Mouse (Mus musculus) embryo, embryonic 11.5 days (tissue): ENCODE results near the gene Klkb1.
"Not testable (repeated sequence)": the region's sequence is repeated elsewhere in the genome, so short reads cannot be mapped to it uniquely, and the experiment has no call there.

Source experiments
- DNase-seq: peaks from one replicate; pipeline ENCODE4 v3.0.0-alpha.2; 2012; ENCODE audit warnings: low read depth, low spot score

The Klkb1 gene

GRCm38 (mm10) chr8:45294687-45295086, at the start of gene Klkb1:
Klkb1 (minus strand) TSS chr8:45294859.
- no peak for DNase-seq

DNA sequence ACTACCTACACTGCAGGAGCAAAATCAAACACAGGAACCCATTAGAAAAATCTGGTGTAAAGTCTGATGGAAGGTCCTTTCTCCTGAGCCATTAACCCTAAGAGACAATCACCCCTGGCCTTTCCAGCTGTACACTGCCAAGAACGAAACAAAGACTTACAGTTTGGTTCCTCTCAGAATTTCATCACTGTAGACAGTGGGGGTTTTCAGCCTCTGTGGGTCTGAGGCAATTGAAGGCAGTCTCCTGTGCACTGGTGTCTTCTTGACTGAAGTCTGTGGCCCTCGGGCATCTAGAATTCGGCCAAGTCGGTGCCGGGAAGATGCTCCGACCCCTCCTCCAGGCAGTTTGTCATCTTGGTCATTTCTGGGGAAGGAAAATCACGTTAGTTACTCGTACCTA, 49.6 kb upstream of the Klkb1 start:
- no peak for DNase-seq

DNA sequence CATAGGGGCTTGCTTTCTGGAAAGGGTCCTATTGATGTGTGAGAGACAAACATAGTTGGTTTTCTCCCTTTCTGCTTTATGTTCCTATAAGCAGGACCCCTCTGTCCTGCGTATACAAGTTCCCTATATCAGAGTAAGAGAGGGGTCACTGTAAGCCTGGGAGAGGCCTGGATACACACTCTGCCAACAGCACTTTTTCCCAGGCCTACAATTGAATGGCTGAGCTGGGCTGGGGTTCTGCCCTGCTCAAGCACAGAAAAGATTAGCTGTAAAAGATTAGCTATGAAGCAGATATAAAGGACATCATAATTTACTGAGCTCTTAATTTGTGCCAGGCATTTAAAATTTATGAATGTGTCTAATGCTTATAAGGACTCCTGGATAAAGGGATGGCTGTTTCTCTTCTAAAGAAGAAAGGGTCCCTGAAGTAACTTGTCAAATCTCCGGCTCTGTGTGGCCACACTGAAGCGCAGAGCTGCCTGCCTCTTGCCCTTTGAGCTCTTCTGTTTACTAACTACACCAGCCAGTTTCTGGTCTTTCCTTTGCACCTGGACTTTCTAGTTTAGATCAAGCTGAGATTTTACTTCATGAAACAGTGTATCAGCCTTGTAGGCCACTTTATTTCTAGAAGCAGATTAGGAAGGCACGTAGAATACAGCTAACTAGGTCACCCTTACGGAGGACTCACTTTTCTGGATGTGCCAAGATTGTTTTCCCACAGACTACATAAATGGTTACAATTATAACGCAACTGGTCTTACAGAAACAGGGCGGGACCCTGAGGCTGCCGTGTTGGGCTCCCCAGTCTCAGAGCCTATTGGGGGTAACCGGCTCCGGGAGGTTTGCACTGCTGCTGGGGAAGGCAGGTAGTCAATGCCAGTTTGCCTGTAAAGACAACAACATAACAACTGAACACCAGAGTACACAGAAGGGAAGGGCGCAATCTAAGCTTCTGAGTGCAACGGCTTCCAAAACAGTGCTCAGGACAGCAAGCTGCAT, 47.3 kb upstream of the Klkb1 start:
- DNase-seq: no peak

DNA sequence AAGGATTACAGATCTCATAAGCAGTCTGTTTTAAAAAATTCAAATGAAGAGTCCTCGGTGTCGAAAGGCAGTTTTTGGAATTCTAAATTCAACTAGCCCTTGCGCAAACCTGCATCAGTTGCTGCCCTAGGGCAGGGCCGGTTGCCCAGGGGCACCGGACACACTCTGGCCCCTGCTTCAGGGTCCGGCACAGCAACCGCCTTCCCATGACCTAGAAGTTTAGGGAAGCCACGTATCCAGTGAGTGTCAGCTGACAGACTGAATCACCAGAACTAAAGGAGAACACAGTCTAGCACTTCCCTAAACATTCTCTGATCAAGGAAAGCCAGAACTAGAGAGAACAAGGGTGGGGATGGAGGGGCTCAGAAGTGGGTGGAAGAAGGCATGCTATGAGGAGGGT, 38.8 kb upstream of the Klkb1 start:
- DNase-seq: no peak

- peak; percentile 36 for DNase-seq
Measured at GRCm38 (mm10) chr8:45332685-45333409, 38.2 kb upstream of the Klkb1 start, which contains the start of gene Cyp4v3. Cyp4v3 (minus strand) TSS chr8:45333216.

- no peak for DNase-seq
Measured at GRCm38 (mm10) chr8:45330856-45331255, 36.2 kb upstream of the Klkb1 start.

GRCm38 (mm10) chr8:45329206-45329980, 34.7 kb upstream of the Klkb1 start:
- no peak for DNase-seq

DNA sequence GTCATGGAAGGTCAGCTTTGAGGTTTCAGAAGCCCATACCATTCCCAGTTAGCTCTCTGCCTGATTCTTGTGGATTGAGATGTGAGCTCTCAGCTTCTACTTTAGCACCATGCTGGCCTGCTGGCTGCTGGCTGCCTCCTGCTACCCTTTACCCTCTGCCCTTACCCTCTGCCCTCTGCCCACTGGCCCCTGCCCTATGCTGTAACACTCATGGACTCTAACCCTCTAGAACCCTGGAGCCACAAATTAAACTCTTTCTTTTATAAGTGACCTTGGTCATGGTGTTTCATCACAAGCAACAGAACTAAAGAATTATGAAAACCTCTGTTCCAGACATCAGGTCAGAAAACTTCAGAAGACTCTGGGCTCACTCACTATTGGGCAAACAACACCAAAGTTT, 32.4 kb upstream of the Klkb1 start:
- not testable (repeated sequence) for DNase-seq

DNA sequence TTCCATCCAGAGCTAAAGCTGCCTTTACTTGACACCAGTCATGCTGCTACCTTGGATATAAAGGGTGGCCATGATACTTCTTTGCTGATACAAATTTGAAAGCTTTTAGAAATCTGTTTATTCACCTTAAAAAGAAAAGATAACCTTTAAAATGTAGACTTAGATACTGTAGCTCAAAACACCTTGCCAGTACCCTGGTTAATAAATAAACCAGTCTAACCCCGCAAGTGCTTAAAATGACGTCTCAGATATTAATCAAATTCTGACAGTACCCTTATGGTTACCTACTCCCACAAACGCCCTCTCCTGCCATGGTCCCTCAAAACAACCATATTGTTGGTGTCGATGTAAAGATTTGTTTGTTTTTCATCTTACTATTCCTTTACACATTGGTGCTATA, 29.5 kb upstream of the Klkb1 start:
- no peak for DNase-seq

DNA sequence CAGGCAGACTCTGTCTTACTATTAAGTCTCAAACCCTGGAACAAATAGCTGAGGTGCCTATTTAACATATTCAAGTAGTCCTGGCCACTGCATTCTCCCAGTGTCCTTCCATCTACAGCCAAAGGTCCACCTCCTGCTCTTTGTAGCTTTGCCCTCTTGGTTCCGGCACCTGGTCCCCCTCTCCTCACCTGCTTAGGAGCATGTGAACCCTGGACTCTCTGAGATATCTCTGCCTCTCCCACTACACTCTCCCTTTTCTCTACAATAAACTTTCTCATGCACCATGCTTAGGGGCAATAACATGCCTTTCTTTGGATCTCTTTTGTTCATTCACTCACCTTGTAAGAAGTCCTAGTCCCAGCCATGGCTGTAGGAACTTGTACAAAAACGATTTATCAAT, 26.7 kb upstream of the Klkb1 start:
- DNase-seq: no peak

- DNase-seq: no peak
Measured at GRCm38 (mm10) chr8:45320930-45321329, 26.3 kb upstream of the Klkb1 start.

GRCm38 (mm10) chr8:45310967-45311366, 16.3 kb upstream of the Klkb1 start:
- no peak for DNase-seq

- DNase-seq: no peak
Measured at GRCm38 (mm10) chr8:45308366-45308765, 13.7 kb upstream of the Klkb1 start, which contains the start of gene Gm45753. Gm45753 (minus strand) TSS chr8:45308466.

DNA sequence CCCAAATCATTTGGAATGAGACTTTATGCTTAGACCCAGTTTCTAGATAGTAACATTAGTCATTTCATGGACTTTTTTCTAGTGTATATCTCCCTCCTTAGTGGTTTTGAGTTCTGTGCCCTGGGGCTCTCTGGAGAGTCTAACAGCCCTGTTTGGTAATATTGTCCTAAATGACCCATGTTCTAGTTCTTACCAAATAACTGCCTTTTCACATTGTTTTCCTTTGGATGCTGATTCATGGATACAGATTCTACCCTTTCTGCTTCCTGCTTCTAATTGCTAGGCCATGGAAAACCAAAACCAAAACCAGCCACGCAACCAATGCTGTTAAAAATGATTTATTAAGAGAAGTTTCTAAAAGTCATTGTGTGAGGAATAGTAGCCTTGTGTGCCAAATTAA, 10.8 kb upstream of the Klkb1 start:
- no peak for DNase-seq

DNA sequence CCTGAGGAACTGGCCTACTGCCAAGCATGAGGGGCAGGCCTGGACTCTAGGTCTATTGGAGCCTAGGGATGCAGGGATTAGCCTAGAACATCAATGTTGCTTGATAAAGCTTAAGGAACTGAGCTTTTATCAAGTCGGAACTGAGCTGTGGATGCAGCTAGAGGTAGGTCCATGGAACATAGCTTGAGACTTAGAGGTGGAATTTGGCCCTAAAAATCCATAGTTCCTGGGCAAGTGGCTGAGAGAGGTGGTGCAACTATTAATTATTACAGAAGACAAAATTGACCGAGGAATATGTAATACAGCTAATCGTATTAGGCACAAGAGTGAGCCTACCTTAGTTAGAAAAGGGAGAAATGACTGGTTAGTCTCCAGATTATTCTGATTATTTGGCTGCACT, 9.7 kb upstream of the Klkb1 start:
- DNase-seq: no peak

DNA sequence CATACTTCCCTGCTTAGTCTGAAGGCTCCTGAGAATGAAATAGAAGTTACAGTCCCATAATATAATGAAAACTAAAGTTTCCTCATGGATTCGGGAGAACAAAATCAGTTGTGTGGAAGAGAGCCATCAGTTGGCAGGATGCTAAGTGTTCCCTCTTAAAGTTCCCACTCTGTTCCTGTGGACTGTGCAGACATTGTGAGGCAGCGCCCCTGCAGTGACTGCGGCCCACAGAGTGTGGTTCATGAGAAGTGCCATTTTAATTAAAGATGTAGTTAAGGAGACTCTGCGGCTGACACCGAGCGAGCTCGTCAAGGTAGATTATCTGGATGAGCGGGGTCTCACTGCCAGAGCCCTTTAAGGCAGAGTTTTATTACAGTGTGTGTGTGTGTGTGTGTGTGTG, 7.7 kb upstream of the Klkb1 start:
- DNase-seq: no peak

- DNase-seq: no peak
Measured at GRCm38 (mm10) chr8:45295276-45295675, 617 bp upstream of the Klkb1 start.

- DNase-seq: no peak
Measured at GRCm38 (mm10) chr8:45291790-45292189, 2.9 kb downstream of the Klkb1 start.

GRCm38 (mm10) chr8:45281630-45282029, 13.0 kb downstream of the Klkb1 start:
- no peak for DNase-seq

GRCm38 (mm10) chr8:45277453-45277852, 17.2 kb downstream of the Klkb1 start:
- DNase-seq: no peak

GRCm38 (mm10) chr8:45274317-45274716, 20.3 kb downstream of the Klkb1 start:
- DNase-seq: no peak

DNA sequence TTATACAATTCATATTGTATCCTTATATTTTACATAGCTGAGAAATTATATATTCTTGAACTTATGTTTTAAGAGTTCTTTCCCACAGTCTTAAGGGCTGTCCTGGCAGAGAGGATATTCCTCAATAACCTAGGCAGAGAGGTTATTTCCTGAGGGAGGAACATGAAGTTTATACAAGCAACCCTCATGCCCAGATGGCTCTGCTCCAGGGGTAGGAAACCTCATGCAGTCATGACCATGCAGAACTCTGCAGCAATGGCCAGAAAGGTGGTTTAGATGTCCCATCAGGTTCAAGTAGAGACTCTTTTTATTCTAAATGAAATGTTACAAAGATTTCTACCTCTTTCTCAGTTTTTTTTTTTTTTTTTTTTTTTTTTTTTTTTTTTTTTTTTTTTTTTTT, 25.6 kb downstream of the Klkb1 start:
- no peak for DNase-seq
